Mouse (Mus musculus) MEL (cell line): Measurements from ENCODE around the gene Bcat1.
A peak's percentile ranks its signal among the peaks of the same experiment; 100 is the strongest.

Experiments used
- CHD2 ChIP-seq: IDR thresholded peaks from 2 replicates; pipeline ENCODE4 v1.6.1; 2011; ENCODE audit warnings: low read length, improper control_type of control experiment
- CTCF ChIP-seq, 3 experiments: IDR thresholded peaks in 2 of 3; conservative IDR thresholded peaks in 1 of 3; 2 replicates each; pipeline ENCODE4 v1.5.1; 2011 to 2012; ENCODE audit warnings: low read length in 3 of 3, low read depth in 2 of 3, mild to moderate bottlenecking in 2 of 3, improper control_type of control experiment in 1 of 3, inconsistent platforms in 1 of 3, mixed read lengths in 1 of 3, moderate library complexity in 1 of 3; ENCODE audit not compliant: control insufficient read depth in 1 of 3, insufficient read depth in 1 of 3, poor library complexity in 1 of 3, severe bottlenecking in 1 of 3
- EP300 ChIP-seq, 2 experiments: IDR thresholded peaks; 2 replicates each; pipeline ENCODE4 v1.6.1; 2011; ENCODE audit warnings: improper control_type of control experiment in 2 of 2, low read length in 2 of 2, low read depth in 1 of 2, mild to moderate bottlenecking in 1 of 2
- HCFC1 ChIP-seq: IDR thresholded peaks from 2 replicates; pipeline ENCODE4 v1.6.1; 2012; ENCODE audit warnings: low read depth, mild to moderate bottlenecking, inconsistent platforms, low read length, improper control_type of control experiment, moderate library complexity
- JUND ChIP-seq: IDR thresholded peaks from 2 replicates; pipeline ENCODE4 v1.6.1; 2011; ENCODE audit warnings: low read depth, mild to moderate bottlenecking, improper control_type of control experiment, low read length
- KAT2A ChIP-seq: conservative IDR thresholded peaks from 2 replicates; pipeline ENCODE4 v1.6.1; 2012; ENCODE audit warnings: low read depth, low read length, improper control_type of control experiment, inconsistent platforms
- NRF1 ChIP-seq: IDR thresholded peaks from 2 replicates; pipeline ENCODE4 v1.6.1; 2014; ENCODE audit warnings: low read depth, mild to moderate bottlenecking, inconsistent platforms, low read length, improper control_type of control experiment, moderate library complexity; ENCODE audit not compliant: poor library complexity, insufficient read depth, severe bottlenecking
- POLR2A ChIP-seq, 2 experiments: IDR thresholded peaks; 2 replicates each; pipeline ENCODE4 v1.6.1; 2011 to 2012; ENCODE audit warnings: low read length in 2 of 2, mild to moderate bottlenecking in 2 of 2, control low read depth in 1 of 2, improper control_type of control experiment in 1 of 2, low read depth in 1 of 2, moderate library complexity in 1 of 2; ENCODE audit not compliant: control insufficient read depth in 1 of 2, insufficient read depth in 1 of 2, poor library complexity in 1 of 2
- TCF12 ChIP-seq: IDR thresholded peaks from 2 replicates; pipeline ENCODE4 v1.6.1; 2014; ENCODE audit warnings: low read depth, mild to moderate bottlenecking, inconsistent platforms, low read length, improper control_type of control experiment, moderate library complexity
- USF1 ChIP-seq: IDR thresholded peaks from 2 replicates; pipeline ENCODE4 v1.6.1; 2014; ENCODE audit warnings: low read depth, mild to moderate bottlenecking, inconsistent platforms, low read length, improper control_type of control experiment, moderate library complexity
- USF2 ChIP-seq, 2 experiments: IDR thresholded peaks; 2 replicates each; pipeline ENCODE4 v1.6.1; 2011 to 2012; ENCODE audit warnings: improper control_type of control experiment in 2 of 2, low read length in 2 of 2, borderline replicate concordance in 1 of 2, inconsistent platforms in 1 of 2, low read depth in 1 of 2, mild to moderate bottlenecking in 1 of 2; ENCODE audit not compliant: insufficient read depth in 1 of 2
- ZC3H11A ChIP-seq: IDR thresholded peaks from 2 replicates; pipeline ENCODE4 v1.6.1; 2012; ENCODE audit warnings: low read depth, mild to moderate bottlenecking, inconsistent platforms, low read length, improper control_type of control experiment
- ZNF384 ChIP-seq: IDR thresholded peaks from 2 replicates; pipeline ENCODE4 v1.6.1; 2012; ENCODE audit warnings: low read depth, mild to moderate bottlenecking, inconsistent platforms, low read length, improper control_type of control experiment

GRCm38 (mm10) chr6:145123136-145124060, 47.4 kb upstream of the Bcat1 start:
- no peak for TF ChIP-seq JUND
- no peak for TF ChIP-seq HCFC1
- TF ChIP-seq CHD2 = no peak
- no peak for TF ChIP-seq CTCF (IDR thresholded peaks at IDR 0.05 in 2 of 3, conservative IDR thresholded peaks at IDR 0.05 in 1 of 3; ENCODE audit: control insufficient read depth in 1 of 3, insufficient read depth in 1 of 3, low read depth in 2 of 3, low read length in 3 of 3, poor library complexity in 1 of 3, severe bottlenecking in 1 of 3)
- peak; percentile 80 for TF ChIP-seq ZNF384
- peak in 1 of 2 experiments; percentile 48; a peak in 2 of 4 replicates for TF ChIP-seq EP300 (IDR thresholded peaks at IDR 0.05; ENCODE audit: low read depth in 1 of 2, low read length in 2 of 2)
- TF ChIP-seq KAT2A = no peak
- no peak for TF ChIP-seq USF1
- no peak for TF ChIP-seq POLR2A (IDR thresholded peaks at IDR 0.05; ENCODE audit: control insufficient read depth in 1 of 2, insufficient read depth in 1 of 2, low read depth in 1 of 2, low read length in 2 of 2, poor library complexity in 1 of 2)
- TF ChIP-seq USF2 (IDR thresholded peaks at IDR 0.05; ENCODE audit: borderline replicate concordance in 1 of 2, insufficient read depth in 1 of 2, low read depth in 1 of 2, low read length in 2 of 2) = no peak
- TF ChIP-seq NRF1 = no peak
- TF ChIP-seq TCF12 = 0 out of 2 replicates have a peak, but pooled peaks have one; percentile 19
- TF ChIP-seq ZC3H11A = no peak
